Mouse (Mus musculus): ENCODE measurements around the gene Aig1.

The Aig1 gene

GRCm38 (mm10) chr10:13775411-13775810 lies 93.4 kb downstream of the Aig1 start:
- DNase-seq (ENCODE audit: low spot score), result no peak

DNA sequence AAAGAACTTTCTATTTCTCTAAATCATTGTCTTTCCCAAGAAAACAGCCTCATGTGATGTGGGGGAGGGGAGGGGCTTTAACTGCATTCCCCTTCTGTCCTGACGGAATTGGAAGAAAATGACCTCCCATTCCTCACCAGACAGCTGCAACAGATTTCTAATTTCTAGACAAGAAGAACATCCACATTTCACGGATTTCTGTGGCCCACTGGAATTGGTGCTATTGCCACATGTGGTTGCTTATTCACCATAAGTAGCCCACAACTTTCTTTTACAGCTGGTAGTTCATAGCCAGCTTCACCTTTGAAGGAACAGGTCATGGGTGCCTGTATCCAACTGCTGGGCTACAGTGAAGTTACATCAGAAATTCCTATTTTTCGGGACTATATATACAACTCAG lies 93.9 kb downstream of the Aig1 start:
- DNase-seq (ENCODE audit: low spot score), result no peak

DNA sequence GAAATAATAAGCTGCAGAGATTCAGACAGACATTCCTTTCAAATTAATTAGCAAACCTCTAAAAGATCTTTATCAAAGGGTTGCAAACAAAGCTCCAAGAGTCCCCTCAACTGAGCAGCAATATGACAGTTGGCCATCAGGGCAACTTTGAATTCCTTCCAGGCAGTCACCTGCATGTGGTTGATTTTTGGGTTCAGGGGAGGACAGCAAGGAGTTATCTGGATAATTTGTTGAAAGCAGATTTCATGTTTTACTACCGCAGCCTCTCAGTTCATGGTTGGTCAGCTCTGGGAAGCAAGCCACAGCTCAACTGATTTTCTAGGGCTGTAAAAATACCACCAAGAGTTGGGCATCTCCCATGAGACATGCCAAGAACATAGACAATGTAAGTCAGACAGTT lies 98.1 kb downstream of the Aig1 start:
- no peak for DNase-seq (ENCODE audit: low spot score)

GRCm38 (mm10) chr10:13769789-13770188 lies 99.0 kb downstream of the Aig1 start:
- DNase-seq (ENCODE audit: low spot score), result no peak

GRCm38 (mm10) chr10:13768866-13769265 lies 99.9 kb downstream of the Aig1 start:
- no peak for DNase-seq (ENCODE audit: low spot score)

GRCm38 (mm10) chr10:13767076-13767475 lies 101.7 kb downstream of the Aig1 start:
- no peak for DNase-seq (ENCODE audit: low spot score)

DNA sequence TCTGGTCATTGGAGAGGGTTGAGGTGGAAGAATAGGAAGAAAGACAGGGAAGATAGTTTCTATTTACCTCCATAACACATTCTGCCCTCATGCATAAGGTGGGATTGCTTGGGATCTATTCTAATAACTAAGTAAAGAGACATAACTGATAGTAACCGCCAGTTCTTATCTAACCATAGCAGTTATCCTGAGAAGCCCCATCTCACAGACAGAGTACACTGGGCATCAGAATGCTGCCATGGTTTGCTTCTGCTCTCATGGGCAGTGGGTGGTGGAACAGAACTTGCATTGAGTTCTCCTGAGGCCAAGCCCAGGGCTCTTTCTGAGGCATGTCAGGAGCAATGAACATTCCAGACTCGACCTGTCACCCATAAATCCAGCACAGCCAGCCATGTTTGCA lies 105.6 kb downstream of the Aig1 start:
- no peak for DNase-seq (ENCODE audit: low spot score)

- no peak for DNase-seq (ENCODE audit: low spot score)
These were observed 114.1 kb downstream of the Aig1 start for GRCm38 (mm10) chr10:13754712-13755111.

DNA sequence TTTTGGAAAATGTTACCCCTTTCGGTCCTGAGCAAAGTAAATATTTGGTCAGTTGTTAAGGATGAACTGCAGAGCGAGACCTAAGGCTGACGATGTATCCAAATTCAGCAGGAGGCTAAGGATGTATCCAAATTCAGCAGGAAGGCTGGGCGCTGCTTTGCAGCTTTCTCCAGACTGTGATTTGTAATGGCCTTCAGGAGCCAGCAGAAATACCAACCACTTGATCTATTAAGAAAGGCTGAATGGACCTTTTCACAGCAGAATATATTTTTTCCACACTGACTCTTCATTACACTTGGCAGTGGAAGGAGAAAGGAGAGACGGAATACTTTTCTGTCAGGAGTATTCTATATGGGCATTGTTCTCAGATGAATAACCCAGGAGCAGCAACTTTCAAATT lies 115.0 kb downstream of the Aig1 start:
- DNase-seq (ENCODE audit: low spot score), result no peak

- peak; percentile 24 for DNase-seq (ENCODE audit: low spot score)
These were observed 129.2 kb downstream of the Aig1 start for GRCm38 (mm10) chr10:13739494-13740140.

DNA sequence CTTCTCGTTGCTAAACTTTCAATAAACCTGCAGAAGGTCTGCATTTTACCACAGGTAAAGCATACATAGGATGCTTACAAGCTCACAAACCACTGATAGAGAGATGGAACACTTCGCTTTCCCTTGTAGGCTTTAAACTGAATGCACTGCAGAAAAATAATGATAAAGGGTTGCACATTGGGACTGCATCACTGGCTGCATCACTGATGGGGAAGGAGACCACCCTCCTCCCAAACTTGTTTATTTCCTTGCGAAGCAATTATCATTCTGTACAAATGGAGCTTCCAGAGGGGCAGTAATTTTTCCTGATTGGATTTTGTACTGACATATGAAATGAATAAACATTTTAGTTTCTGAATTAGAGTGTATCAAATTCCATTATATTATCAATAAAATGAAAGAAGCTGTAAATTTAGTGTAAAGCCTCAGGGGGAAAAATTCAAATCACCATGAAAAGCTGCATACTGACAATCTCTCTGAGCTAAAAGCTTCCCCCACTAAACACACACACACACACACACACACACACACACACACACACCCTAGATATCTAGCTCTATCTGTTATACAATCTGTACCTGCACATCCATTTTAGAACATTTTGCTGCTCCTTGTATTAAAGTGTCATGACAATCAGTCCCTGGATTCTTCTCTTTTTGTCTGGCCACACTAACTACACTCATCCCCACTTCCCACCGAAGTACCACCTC lies 138.6 kb downstream of the Aig1 start:
- no peak for DNase-seq (ENCODE audit: low spot score)

- DNase-seq (ENCODE audit: low spot score), result peak; percentile 47
These were observed 141.1 kb downstream of the Aig1 start for GRCm38 (mm10) chr10:13727676-13728075.

- DNase-seq (ENCODE audit: low spot score), result no peak
These were observed 142.6 kb downstream of the Aig1 start for GRCm38 (mm10) chr10:13726206-13726605.

- no peak for DNase-seq (ENCODE audit: low spot score)
These were observed 143.5 kb downstream of the Aig1 start for GRCm38 (mm10) chr10:13725276-13725675.

- DNase-seq (ENCODE audit: low spot score), result no peak
These were observed 152.6 kb downstream of the Aig1 start for GRCm38 (mm10) chr10:13716132-13716531.

- no peak for DNase-seq (ENCODE audit: low spot score)
These were observed 153.2 kb downstream of the Aig1 start for GRCm38 (mm10) chr10:13715584-13715983.

- DNase-seq (ENCODE audit: low spot score), result no peak
These were observed 153.9 kb downstream of the Aig1 start for GRCm38 (mm10) chr10:13714920-13715293.

DNA sequence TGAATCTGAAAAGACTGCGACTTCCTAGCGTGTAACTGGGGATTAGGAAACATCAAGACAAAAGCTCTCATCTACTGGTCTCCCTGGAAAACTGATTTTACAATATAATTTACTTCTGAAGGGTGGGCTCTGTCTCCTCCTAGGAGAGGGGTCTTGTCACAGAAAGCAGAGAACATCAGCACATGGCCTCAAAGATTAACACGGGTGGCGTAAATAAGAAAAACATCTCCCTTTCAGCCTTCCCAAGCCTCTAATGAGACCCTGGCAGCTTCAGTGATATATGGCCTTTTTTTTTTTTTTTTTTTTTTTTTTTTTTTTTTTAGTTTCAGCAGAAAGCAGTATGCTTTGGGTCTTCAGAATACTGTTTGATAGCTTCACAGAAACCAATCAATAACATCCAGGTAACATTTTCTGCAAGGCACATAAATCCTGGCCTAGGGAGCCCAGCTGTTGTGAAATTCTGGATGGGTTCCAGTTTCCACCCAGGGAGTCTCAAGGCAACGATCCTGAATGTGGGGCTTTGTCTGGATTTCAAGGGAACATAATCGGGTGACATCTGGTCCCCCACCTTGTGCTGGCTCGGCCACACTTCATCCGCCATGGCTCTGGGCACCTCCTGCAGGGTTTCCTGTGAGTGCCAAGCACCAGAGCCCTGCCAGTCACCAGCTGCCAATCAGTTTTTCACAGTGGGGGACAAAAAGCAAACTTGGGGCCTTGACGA lies 154.4 kb downstream of the Aig1 start:
- DNase-seq (ENCODE audit: low spot score), result peak; percentile 28

DNA sequence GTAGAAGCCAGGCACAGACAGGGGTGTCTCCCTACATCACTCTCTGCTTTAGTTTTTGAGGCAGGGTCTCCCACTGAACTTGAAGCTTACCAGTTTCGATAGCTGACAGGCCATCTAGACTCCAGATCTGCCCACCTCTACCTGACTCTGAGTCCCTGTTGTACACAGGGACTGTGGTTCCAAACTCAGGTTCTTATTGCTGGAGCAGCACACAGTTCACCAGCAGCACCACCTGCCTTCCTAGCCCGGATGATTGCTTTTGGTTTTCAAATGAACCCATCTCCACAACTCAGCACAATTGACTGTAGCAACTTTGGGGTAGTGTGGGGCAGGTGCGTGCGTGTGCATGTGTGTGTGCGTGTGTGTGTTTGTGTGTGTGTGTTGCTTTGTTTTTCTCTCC lies 155.1 kb downstream of the Aig1 start:
- no peak for DNase-seq (ENCODE audit: low spot score)

- DNase-seq (ENCODE audit: low spot score), result no peak
These were observed 155.7 kb downstream of the Aig1 start for GRCm38 (mm10) chr10:13713116-13713515.

DNA sequence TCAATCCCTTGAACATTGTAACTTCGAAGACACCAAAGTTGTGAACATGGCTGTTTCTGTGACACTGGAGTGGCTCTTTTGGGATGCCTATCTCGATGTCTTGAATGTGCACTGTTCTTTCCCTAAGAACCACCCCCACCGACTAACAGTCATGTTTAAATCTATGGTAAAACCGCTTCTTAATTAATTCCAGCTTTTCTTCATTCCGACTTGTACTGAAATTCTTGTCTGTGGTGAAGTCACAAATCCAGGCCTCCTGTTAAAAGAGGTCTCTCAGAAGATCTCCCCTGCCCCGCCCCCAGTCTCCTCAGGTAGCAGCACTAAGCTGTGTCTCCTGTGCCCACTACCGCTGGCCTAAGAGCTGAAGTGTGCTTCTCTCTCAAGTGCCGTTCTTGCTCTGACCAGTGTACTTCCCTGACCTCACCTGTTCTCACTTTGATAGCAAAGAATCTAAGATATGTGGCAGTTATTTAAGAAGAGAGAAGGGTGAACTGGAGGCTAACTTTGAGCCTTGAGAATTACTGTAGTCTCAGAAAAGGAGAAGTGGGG lies 157.4 kb downstream of the Aig1 start:
- DNase-seq (ENCODE audit: low spot score), result no peak

- no peak for DNase-seq (ENCODE audit: low spot score)
These were observed 163.0 kb downstream of the Aig1 start for GRCm38 (mm10) chr10:13705771-13706170.

DNA sequence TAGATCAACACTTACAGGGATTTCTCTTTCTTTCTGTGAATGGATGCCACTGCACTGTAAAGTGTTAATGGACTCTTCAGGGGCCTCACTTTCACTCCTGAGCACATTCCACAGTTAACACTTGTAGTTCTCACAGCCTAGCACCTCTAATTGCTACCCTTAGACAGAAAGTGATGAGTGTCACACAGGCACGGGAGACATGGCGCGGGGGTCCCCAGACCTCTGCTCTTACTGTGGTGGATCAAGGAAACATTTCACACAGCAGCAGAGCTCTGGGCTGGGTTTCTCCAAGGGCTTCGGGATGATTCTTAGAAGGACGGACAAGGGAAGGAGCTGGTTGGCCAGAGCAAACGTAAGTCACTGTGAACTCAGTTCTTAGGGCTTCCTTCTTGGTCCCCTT lies 166.1 kb downstream of the Aig1 start:
- DNase-seq (ENCODE audit: low spot score), result no peak
